Mouse (Mus musculus): ENCODE data around the gene Samd4. TPM values are rescaled to one million over a fixed set of nuclear protein-coding genes. Genes with fewer than 3 reads are reported as not detected.
A peak's percentile ranks its signal among the peaks of the same experiment; 100 is the strongest.

Samd4 gene
- polyA plus RNA-seq, 1 experiment from 2014 or later: 3.3 TPM

DNA sequence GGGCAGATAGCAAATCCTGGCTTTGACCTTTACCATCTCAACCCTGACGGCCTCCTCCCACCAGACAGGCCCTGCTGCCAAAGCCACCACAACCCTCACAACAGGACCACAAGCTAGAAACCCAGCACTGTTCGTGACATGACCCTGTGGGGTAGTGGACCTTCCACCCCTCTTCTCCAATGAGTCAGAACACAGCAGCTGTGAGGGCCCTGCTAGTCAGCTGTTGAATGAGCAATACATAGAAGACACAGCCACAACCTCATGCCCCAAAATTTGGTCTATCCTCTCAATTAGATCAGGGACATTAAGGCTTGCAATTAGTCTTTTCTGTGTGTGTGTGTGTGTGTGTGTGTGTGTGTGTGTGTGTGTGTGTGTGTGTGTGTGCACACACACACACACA is 148.9 kb downstream of the Samd4 start:
- H3K27ac ChIP-seq (replicated peaks): no peak overlapping the region
- H3K4me1 ChIP-seq: peaks cover 9% of the 10 kb centered on the region
- no peaks in the 10 kb centered on the region for H3K27me3 ChIP-seq (ENCODE audit: low read depth, poor library complexity, severe bottlenecking)
- no peak overlapping the region for H3K4me3 ChIP-seq
- no peaks in the 10 kb centered on the region for H3K9me3 ChIP-seq (replicated peaks)
- DNase-seq (ENCODE audit: low spot score): no peak
- H3K36me3 ChIP-seq: no peaks in the 10 kb centered on the region
- 66% methylated on average over 2 of the region's 2 CpGs for WGBS

DNA sequence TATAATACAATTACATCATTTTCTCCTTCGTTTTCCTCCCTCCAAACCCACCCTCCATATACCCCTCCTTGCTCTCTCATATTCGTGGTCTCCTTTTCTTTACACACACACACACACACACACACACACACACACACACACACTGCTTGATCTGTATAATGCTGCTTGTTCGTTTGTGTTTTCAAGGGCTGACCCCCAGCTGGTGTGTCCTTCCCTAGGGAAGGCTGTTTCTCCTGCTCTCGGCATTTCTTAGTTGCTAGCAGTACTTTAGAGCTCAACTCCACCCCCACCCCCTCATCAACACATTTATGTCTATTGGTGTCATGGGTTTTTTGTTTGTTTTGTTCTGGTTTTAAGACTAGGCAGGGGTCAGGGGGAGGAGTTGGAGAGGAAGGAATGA is 149.5 kb downstream of the Samd4 start:
- DNase-seq (ENCODE audit: low spot score): no peak
- H3K27me3 ChIP-seq (ENCODE audit: low read depth, poor library complexity, severe bottlenecking): no peaks in the 10 kb centered on the region
- no peaks in the 10 kb centered on the region for H3K36me3 ChIP-seq
- H3K27ac ChIP-seq (replicated peaks): no peak overlapping the region
- WGBS: 54% methylated on average over 4 of the region's 4 CpGs
- H3K4me3 ChIP-seq: no peak overlapping the region
- H3K4me1 ChIP-seq: peaks cover 9% of the 10 kb centered on the region
- no peaks in the 10 kb centered on the region for H3K9me3 ChIP-seq (replicated peaks)

DNA sequence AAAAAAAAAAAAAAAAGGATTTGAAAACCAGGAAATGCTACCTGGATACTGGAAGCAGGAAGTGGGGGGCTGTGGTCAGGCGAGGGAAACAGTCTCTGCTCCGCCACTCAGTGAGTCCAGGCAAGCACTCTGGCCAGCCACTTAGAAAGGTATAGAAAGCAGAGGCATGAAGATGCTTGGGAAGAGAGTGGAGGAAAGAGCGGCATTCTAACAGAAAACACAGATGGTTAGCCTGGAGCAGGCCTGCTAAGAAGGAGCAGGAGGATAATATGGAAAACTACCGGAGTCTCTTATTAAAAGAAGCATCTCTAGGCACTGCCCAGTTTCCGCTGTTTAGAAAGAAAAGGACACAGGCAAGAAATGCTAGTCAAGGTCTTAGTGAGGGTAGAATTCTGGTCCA is 150.8 kb downstream of the Samd4 start:
- WGBS: 92% methylated on average over 5 of the region's 5 CpGs
- Histone ChIP-seq H3K4me1 (peaks cover 9% of the 10 kb centered on the region), H3K9me3 (replicated peaks) (no peaks in the 10 kb centered on the region), H3K4me3 (no peak overlapping the region), H3K27me3 (ENCODE audit: low read depth, poor library complexity, severe bottlenecking) (no peaks in the 10 kb centered on the region), H3K27ac (replicated peaks) (no peak overlapping the region), H3K36me3 (no peaks in the 10 kb centered on the region)
- DNase-seq (ENCODE audit: low spot score): no peak

DNA sequence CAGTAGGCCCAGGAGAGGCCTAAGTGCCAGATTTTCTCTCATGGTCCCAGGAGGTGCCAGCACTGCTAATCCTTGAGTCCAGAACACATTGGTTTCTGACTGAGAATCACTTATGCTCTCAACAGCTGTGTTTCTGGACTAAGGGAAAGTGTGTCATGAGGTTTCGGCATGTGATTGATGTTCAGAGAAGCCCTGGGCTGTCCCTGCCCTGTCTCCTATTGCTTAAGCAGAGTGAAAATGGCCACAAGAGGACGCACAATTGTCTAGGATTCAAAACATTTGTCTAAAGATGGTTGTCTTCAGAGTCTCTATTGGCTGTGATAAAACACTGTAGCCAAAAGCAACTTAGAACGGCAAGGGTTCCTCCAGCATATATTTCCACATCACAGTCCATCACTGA is 159.0 kb downstream of the Samd4 start:
- H3K4me1 ChIP-seq: no peaks in the 10 kb centered on the region
- no peaks in the 10 kb centered on the region for H3K36me3 ChIP-seq
- 96% methylated on average over 3 of the region's 3 CpGs for WGBS
- no peaks in the 10 kb centered on the region for H3K27me3 ChIP-seq (ENCODE audit: low read depth, poor library complexity, severe bottlenecking)
- no peak overlapping the region for H3K27ac ChIP-seq (replicated peaks)
- no peak for DNase-seq (ENCODE audit: low spot score)
- H3K9me3 ChIP-seq (replicated peaks): no peaks in the 10 kb centered on the region
- no peak overlapping the region for H3K4me3 ChIP-seq

DNA sequence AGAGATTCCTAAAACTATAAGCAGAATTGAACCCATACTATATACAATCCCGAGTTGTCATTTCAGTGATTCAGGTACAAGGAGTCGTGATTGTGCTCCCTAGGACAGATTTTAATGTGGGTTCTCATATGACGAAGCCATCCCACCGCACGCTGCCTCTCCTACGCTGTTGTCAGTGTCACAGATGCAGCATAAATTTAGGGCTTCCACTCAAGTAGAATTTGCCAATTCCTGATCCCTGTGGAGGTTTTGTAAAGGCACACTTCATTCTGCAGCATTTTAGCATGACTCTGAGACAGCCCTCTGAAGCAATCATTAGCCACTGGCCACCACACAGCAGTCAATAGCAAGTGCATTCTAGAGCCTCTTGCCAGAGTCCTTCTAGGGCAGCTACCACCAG is 166.4 kb downstream of the Samd4 start:
- no peak overlapping the region for H3K4me3 ChIP-seq
- no peaks in the 10 kb centered on the region for H3K27me3 ChIP-seq (ENCODE audit: low read depth, poor library complexity, severe bottlenecking)
- no peak overlapping the region for H3K27ac ChIP-seq (replicated peaks)
- no peaks in the 10 kb centered on the region for H3K4me1 ChIP-seq
- 88% methylated on average over 6 of the region's 6 CpGs for WGBS
- H3K9me3 ChIP-seq (replicated peaks): no peaks in the 10 kb centered on the region
- no peak for DNase-seq (ENCODE audit: low spot score)
- H3K36me3 ChIP-seq: no peaks in the 10 kb centered on the region

DNA sequence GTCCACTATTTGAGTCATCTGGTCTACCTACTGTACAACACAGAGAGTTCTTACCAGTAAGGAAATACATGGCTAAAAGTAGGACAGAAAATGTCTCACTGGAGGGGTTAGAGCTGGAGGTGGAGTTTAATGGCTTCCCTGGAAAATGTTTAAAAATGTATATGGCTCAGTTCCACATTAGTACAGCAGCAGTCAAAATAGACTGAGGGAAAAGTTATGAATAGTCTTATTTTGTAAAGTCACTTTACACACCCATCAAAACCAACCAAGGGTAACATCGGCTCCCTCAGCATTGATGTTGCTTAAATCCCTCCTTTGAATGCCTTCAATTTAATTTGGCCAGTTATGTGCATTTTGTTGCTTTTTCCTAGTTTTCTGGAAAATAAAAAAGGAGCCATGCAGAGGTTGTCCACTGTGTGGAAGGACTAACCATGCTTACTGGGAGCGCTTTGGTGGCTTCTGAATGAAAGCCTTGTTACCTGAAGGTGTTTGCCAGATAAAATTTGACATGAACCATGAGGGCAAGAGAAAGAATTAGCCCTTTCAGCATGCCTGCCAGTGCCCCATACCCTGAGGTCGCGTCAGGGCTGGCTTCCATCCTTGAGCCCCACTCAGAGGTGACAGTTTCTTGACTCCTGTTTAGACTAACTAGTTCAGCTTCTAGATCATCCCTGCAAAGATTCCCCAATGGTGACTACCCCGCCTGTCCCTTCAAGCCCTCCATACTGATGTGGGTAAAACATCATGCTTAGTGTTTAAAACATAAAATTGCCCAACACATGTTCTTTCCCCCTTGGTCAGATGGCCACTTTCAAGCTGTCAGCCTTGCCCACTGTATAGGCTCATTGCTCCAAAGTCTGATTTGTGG is 169.3 kb downstream of the Samd4 start:
- Histone ChIP-seq H3K9me3 (replicated peaks) (no peaks in the 10 kb centered on the region), H3K4me3 (no peak overlapping the region), H3K4me1 (0 out of 2 replicates have a peak, but pooled peaks cover under 1% of the 10 kb centered on the region), H3K36me3 (no peaks in the 10 kb centered on the region), H3K27ac (replicated peaks) (no peak overlapping the region), H3K27me3 (ENCODE audit: low read depth, poor library complexity, severe bottlenecking) (no peaks in the 10 kb centered on the region)
- no peak for DNase-seq (ENCODE audit: low spot score)
- 84% methylated on average over 5 of the region's 5 CpGs for WGBS

DNA sequence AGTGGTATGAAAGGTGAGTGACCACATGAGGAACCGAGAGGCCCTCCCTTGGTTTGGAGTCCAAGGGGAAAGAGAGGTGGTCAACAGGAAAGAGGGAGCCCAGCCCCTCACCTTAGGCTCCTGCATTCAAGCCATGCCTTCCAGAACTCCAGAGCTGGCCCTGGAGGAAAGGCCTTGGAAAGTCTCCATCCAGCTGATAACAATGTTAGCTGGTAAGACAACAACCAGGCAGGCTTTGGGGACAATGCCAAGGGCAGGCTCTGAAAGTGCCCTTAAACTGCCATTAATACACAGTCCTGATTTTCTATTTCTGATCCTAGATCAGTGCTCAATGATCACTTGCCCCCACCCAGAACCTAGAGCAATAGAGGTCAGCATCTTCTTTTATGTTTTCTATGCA is 170.4 kb downstream of the Samd4 start:
- no peak overlapping the region for H3K27ac ChIP-seq (replicated peaks)
- no peaks in the 10 kb centered on the region for H3K9me3 ChIP-seq (replicated peaks)
- no peaks in the 10 kb centered on the region for H3K36me3 ChIP-seq
- H3K4me3 ChIP-seq: no peak overlapping the region
- no peak for DNase-seq (ENCODE audit: low spot score)
- no peaks in the 10 kb centered on the region for H3K27me3 ChIP-seq (ENCODE audit: low read depth, poor library complexity, severe bottlenecking)
- peaks cover 10% of the 10 kb centered on the region for H3K4me1 ChIP-seq
- 100% methylated on average over 1 of the region's 1 CpGs for WGBS

DNA sequence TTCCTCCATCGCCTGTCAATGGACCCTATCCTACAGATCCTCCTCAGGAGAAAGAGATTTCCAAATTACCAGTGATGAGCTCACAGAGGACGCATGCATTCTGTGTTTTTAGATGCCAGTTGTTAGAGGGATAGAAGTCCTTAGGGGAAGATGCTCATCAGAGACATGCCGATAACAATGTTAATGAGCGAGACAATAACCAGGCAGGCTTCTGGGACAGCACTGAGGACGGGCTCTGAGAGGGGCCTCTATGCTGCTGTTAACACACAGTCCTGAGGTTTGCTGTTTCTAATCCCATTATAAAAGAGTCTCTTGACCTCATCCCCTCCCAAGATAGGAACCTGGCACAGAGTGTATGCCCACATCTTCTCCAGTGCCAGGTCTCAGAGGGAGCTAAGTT is 171.2 kb downstream of the Samd4 start:
- 78% methylated on average over 5 of the region's 5 CpGs for WGBS
- Histone ChIP-seq H3K27ac (replicated peaks) (no peak overlapping the region), H3K9me3 (replicated peaks) (no peaks in the 10 kb centered on the region), H3K36me3 (no peaks in the 10 kb centered on the region), H3K4me1 (peaks cover 16% of the 10 kb centered on the region), H3K4me3 (no peak overlapping the region), H3K27me3 (ENCODE audit: low read depth, poor library complexity, severe bottlenecking) (no peaks in the 10 kb centered on the region)
- DNase-seq (ENCODE audit: low spot score): no peak

DNA sequence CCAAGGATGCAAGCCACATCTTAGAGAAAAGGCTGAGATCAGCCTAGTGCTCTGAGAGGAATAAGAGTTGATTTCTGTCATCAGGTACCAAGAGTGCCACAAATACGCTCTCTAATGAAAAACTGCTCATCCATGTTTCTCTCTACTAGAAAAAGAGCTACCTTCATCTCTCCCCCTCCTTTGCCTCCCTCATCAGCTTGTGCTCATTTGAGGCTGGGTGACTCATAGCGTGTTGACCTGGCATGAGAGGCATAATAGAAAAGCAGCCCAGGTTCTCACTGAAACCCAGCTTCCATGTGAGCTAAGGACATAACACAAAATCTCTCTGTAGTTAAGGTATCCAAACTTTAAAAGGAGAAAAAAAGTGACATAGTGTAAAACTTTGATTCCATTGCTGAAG is 176.3 kb downstream of the Samd4 start:
- WGBS: 96% methylated on average over 2 of the region's 2 CpGs
- Histone ChIP-seq H3K27ac (replicated peaks) (no peak overlapping the region), H3K4me1 (peaks cover 16% of the 10 kb centered on the region), H3K4me3 (no peak overlapping the region), H3K27me3 (ENCODE audit: low read depth, poor library complexity, severe bottlenecking) (no peaks in the 10 kb centered on the region), H3K36me3 (no peaks in the 10 kb centered on the region), H3K9me3 (replicated peaks) (no peaks in the 10 kb centered on the region)
- DNase-seq (ENCODE audit: low spot score): no peak

DNA sequence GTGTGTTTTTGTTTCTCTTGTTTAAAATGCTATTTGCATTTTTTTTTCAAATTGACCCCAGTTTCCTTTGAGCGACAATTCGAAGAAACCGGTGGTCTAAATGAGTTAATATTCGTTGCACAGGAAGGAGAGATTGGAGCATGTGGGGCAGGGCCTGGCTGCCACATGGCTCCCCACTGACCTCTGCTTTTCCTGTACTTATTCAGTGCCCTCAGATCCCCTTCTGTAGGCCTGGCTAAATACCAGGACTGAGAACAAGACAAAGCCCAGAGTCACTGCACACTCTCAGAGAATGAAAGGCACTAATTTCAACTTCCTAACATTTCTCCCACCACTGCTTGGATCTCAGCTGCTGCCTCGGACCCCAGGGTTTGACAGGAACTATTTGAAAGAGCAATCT is 182.4 kb downstream of the Samd4 start:
- 75% methylated on average over 5 of the region's 5 CpGs for WGBS

DNA sequence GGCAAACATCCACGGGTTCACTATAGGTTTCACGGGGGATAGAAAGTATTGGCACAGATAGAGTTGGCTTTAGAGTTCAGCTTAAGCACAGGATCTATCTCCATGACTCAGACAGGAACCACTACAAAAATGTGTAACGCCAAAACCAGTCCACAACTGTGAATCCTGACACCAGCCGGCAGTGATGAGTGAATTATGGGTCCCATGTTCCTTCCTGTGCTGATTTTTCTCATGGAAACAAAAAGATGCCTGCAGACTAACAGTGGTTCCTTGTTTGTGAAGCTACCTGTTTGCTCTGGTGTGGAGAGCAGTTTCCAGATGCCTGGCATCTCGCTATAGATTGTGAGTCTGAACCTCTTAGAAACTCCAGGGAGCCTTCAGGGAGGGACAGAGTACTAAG is 184.2 kb downstream of the Samd4 start:
- no peak overlapping the region for H3K27ac ChIP-seq (replicated peaks)
- H3K9me3 ChIP-seq (replicated peaks): no peaks in the 10 kb centered on the region
- no peaks in the 10 kb centered on the region for H3K27me3 ChIP-seq (ENCODE audit: low read depth, poor library complexity, severe bottlenecking)
- H3K36me3 ChIP-seq: 0 out of 2 replicates have a peak, but pooled peaks cover 2% of the 10 kb centered on the region
- WGBS: 85% methylated on average over 5 of the region's 5 CpGs
- peaks cover 15% of the 10 kb centered on the region; the same call in 1 of the 2 replicates for H3K4me1 ChIP-seq
- no peak for DNase-seq (ENCODE audit: low spot score)
- no peak overlapping the region for H3K4me3 ChIP-seq

More for the DNA sequence above, 182.4 kb downstream of the Samd4 start:
- H3K36me3 ChIP-seq: 0 out of 2 replicates have a peak, but pooled peaks cover 2% of the 10 kb centered on the region
- H3K27me3 ChIP-seq (ENCODE audit: low read depth, poor library complexity, severe bottlenecking): no peaks in the 10 kb centered on the region
- H3K9me3 ChIP-seq (replicated peaks): no peaks in the 10 kb centered on the region
- peaks cover 15% of the 10 kb centered on the region; the same call in 1 of the 2 replicates for H3K4me1 ChIP-seq
- no peak overlapping the region for H3K27ac ChIP-seq (replicated peaks)
- no peak overlapping the region for H3K4me3 ChIP-seq
- DNase-seq (ENCODE audit: low spot score): no peak

DNA sequence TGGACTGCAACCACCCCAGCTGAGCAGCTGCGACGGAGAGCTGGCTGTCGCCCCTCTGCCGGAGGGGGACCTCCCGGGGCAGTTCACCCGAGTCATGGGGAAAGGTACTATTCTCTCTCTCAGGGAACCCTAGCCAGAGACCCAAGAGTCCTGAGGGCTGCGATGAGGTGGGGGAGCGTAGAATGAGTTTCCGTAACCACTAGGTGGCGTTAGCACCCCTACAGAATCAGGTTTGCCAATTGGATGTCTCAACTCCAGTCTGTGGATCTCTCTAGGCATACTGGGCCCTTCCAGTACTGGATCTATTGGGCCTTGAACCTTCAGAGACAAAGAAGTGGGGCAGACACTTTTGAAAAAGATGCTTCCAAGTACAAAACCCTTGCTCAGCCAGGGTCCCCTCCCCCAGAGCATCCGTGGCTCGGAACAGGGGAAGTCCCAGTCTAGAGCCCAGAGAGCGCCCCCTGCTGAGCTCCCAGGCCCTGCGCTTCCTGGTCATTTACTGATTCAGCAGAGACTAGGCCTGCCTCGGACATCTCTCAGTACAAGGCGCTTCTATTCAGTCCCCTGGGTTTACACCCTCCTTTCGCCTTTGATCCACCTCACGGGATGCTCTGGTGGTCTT is 191.5 kb downstream of the Samd4 start:
- H3K27me3 ChIP-seq (ENCODE audit: low read depth, poor library complexity, severe bottlenecking): no peaks in the 10 kb centered on the region
- H3K27ac ChIP-seq (replicated peaks): 0 out of 2 replicates have a peak overlapping the region, but pooled peaks have one; percentile 42
- 0 out of 2 replicates have a peak, but pooled peaks cover 6% of the 10 kb centered on the region for H3K36me3 ChIP-seq
- H3K4me3 ChIP-seq: no peak overlapping the region
- DNase-seq (ENCODE audit: low spot score): peak; percentile 24
- no peaks in the 10 kb centered on the region for H3K9me3 ChIP-seq (replicated peaks)
- 58% methylated on average over 18 of the region's 18 CpGs for WGBS
- H3K4me1 ChIP-seq: peaks cover 7% of the 10 kb centered on the region

All from midbrain, embryonic 10.5 days (tissue).